Mouse (Mus musculus): ENCODE measurements around the gene Dse.

Dse gene

GRCm38 (mm10) chr10:34128391-34128790 is 79.1 kb downstream of the Dse start:
- no peak for DNase-seq (ENCODE audit: low spot score)

- DNase-seq (ENCODE audit: low spot score): no peak
Measured at GRCm38 (mm10) chr10:34127392-34128378, 79.8 kb downstream of the Dse start, which contains the start of gene Calhm6. TSS of gene Calhm6 (minus strand) at chr10:34127984.

- no peak for DNase-seq (ENCODE audit: low spot score)
Measured at GRCm38 (mm10) chr10:34118421-34118820, 89.1 kb downstream of the Dse start.

GRCm38 (mm10) chr10:34117770-34118169 is 89.7 kb downstream of the Dse start:
- no peak for DNase-seq (ENCODE audit: low spot score)

- DNase-seq (ENCODE audit: low spot score): no peak
Measured at GRCm38 (mm10) chr10:34117131-34117530, 90.4 kb downstream of the Dse start.

GRCm38 (mm10) chr10:34111964-34112738 is 95.4 kb downstream of the Dse start:
- DNase-seq (ENCODE audit: low spot score): no peak

- no peak for DNase-seq (ENCODE audit: low spot score)
Measured at GRCm38 (mm10) chr10:34110863-34111465, 96.6 kb downstream of the Dse start.
